Mouse (Mus musculus) heart, postnatal 0 days (tissue): ENCODE results near the gene Hsf2bp.

Experiments
- CTCF ChIP-seq: IDR thresholded peaks from 2 replicates; pipeline ENCODE4 v1.5.1; 2016; ENCODE audit warnings: antibody characterized with exemption, control low read depth, low read depth
- EP300 ChIP-seq: IDR thresholded peaks from 2 replicates; pipeline ENCODE4 v1.6.1; 2016; ENCODE audit warnings: antibody characterized with exemption, low read depth

DNA sequence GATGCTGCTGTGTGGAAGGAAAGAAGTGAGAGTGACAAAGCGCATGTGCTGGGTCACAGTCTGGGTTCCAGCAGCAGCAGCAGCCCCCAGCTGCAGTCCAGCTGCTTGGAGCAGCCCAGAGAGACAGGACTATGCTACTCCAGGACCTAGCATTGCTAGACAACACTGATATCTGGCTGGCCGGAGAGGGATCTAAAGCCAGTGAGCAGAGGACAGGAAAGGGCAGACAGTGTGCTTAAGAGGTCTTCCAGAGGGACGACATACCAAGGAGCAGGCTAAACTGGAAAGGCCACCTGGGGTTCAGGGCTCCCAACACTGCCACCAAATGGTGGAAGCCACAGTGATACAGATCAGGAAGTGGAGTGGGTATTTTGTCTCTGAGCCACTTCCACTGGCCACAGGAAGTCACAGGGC lies 99.0 kb downstream of the Hsf2bp start:
- TF ChIP-seq CTCF (peak; percentile 32), EP300 (no peak)
